Mouse (Mus musculus) myocyte (in vitro differentiated cells): ENCODE results near the gene Ddx19b.

Experiments used
- CEBPB ChIP-seq: IDR thresholded peaks from 2 replicates; pipeline ENCODE4 v1.6.1; 2011; ENCODE audit warnings: mild to moderate bottlenecking, moderate library complexity; ENCODE audit not compliant: poor library complexity, insufficient read depth, severe bottlenecking
- MAX ChIP-seq: IDR thresholded peaks from one replicate; pipeline ENCODE4 v1.6.1; 2011; ENCODE audit warnings: low read depth, mild to moderate bottlenecking, control low read depth
- MYOG ChIP-seq, 3 experiments: IDR thresholded peaks; one replicate each; pipeline ENCODE4 v1.6.1; 2011; ENCODE audit warnings: control low read depth in 2 of 3, low read depth in 2 of 3, mild to moderate bottlenecking in 2 of 3; ENCODE audit not compliant: insufficient read length in 2 of 3, control insufficient read depth in 1 of 3, insufficient read depth in 1 of 3
- POLR2A ChIP-seq: IDR thresholded peaks from one replicate; pipeline ENCODE4 v1.6.1; 2011; ENCODE audit warnings: low read depth, mild to moderate bottlenecking, control low read depth, moderate library complexity; ENCODE audit not compliant: insufficient read length
- POLR2AphosphoS2 ChIP-seq: IDR thresholded peaks from one replicate; pipeline ENCODE4 v1.6.1; 2011; ENCODE audit warnings: low read depth, control low read depth; ENCODE audit not compliant: insufficient read length
- TCF12 ChIP-seq: IDR thresholded peaks from one replicate; pipeline ENCODE4 v1.6.1; 2011; ENCODE audit warnings: mild to moderate bottlenecking, control low read depth; ENCODE audit not compliant: poor library complexity, insufficient read depth, severe bottlenecking
- TCF3 ChIP-seq: IDR thresholded peaks from one replicate; pipeline ENCODE4 v1.6.1; 2011; ENCODE audit warnings: low read depth, control low read depth; ENCODE audit not compliant: insufficient read length
- USF1 ChIP-seq: IDR thresholded peaks from one replicate; pipeline ENCODE4 v1.6.1; 2011; ENCODE audit warnings: low read depth, mild to moderate bottlenecking, control low read depth, moderate library complexity

DNA sequence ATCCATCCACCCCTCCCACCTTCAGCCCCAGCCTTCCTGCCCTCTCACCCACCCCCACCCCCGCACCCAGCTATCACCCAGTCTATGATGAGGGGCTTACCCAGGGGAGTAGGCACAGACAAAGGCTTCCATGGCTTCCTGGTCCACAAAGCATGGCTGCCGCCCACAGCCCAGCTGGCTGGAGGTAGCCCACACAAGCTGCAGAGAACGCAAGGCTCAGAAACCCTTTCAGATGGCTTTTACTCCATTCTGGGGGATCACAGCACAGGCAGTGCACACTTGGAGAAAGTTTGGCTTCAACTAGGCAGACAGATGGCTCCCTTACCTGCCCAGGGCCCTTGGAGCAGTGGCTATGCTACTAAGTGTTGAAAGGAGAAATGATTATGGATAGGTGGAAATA is 44.4 kb upstream of the Ddx19b start:
- TF ChIP-seq USF1 (no peak), POLR2AphosphoS2 (no peak), POLR2A (no peak), MAX (no peak), TCF12 (no peak), MYOG (IDR thresholded peaks at IDR 0.05; ENCODE audit: control insufficient read depth in 1 of 3, insufficient read depth in 1 of 3, insufficient read length in 2 of 3, low read depth in 2 of 3) (no peak), TCF3 (no peak), CEBPB (no peak)
